In genomic region chr2:14107673-14108072, GRCm38 (mm10) we compare ENCODE assay signal across 17 mouse cellular contexts. TPM values are rescaled to one million over a fixed set of nuclear protein-coding genes. Genes with fewer than 3 reads are reported as not detected.
DNase-seq lines count a peak whose midpoint lies in the region; ATAC-seq and TF ChIP-seq lines count a peak whose summit lies in the region.
"Had no signal": no experiment of that assay in that cellular context is flagged by ENCODE, and none has a peak within 500 bp of the region (broad histone marks: within the 10 kb centered on the region; RNA-seq: fewer than 3 reads in every experiment).

No protein-coding gene starts in this region.

- H3K9me3 ChIP-seq in heart, postnatal 0 days (replicated peaks; ENCODE audit: control insufficient read depth, low read length): no peaks in the 10 kb centered on the region
- H3K9me3 ChIP-seq in heart, embryonic 11.5 days (replicated peaks; ENCODE audit: control insufficient read depth, low read length): no peaks in the 10 kb centered on the region
- no peaks in the 10 kb centered on the region for H3K9me3 ChIP-seq in stomach, postnatal 0 days (ENCODE audit: control insufficient read depth, low read length)
- H3K9me3 ChIP-seq: forebrain, embryonic 15.5 days; G1E; limb, embryonic 12.5 days had no signal

- 65% methylated on average over 3 of the region's 3 CpGs for WGBS in heart, postnatal 0 days
- 86% methylated on average over 3 of the region's 3 CpGs for WGBS in heart, embryonic 11.5 days (ENCODE audit: insufficient replicate concordance)
- 32% methylated on average over 3 of the region's 3 CpGs for WGBS in stomach, postnatal 0 days

- no peaks in the 10 kb centered on the region for H3K27me3 ChIP-seq in heart, postnatal 0 days (ENCODE audit: control insufficient read depth, insufficient read depth, low read length)
- no peaks in the 10 kb centered on the region for H3K27me3 ChIP-seq in heart, embryonic 11.5 days (ENCODE audit: control insufficient read depth, insufficient read depth, low read length)
- H3K27me3 ChIP-seq in stomach, postnatal 0 days (ENCODE audit: control insufficient read depth, insufficient read depth, low read length): no peaks in the 10 kb centered on the region
- H3K27me3 ChIP-seq: forebrain, embryonic 15.5 days; limb, embryonic 12.5 days had no signal

- peak; percentile 23 for DNase-seq in adrenal gland, postnatal 10 days
- no peak for DNase-seq in adrenal gland, adult 8-10 months
- DNase-seq in heart, postnatal 0 days (ENCODE audit: low spot score): peak; percentile 35
- DNase-seq in retina, postnatal 1 day: peak; percentile 8
- DNase-seq in retina, embryonic 14.5 days (ENCODE audit: low spot score): no peak
- no peak for DNase-seq in stomach, postnatal 0 days (ENCODE audit: low spot score)
- no peak for DNase-seq in embryo, embryonic 11 days
- DNase-seq: cerebellum, adult 8-10 months; gastrocnemius, postnatal 25 days; thymus, postnatal 25 days had no signal

- H3K27ac ChIP-seq in heart, postnatal 0 days (ENCODE audit: low read depth): 0 out of 2 replicates have a peak overlapping the region, but pooled peaks have one; percentile 43
- H3K27ac ChIP-seq in heart, embryonic 11.5 days (ENCODE audit: low read depth, low read length): no peak overlapping the region
- H3K27ac ChIP-seq in stomach, postnatal 0 days (replicated peaks): peak overlapping the region; percentile 67; the same call in 1 of the 2 replicates
- H3K27ac ChIP-seq: forebrain, embryonic 15.5 days; kidney, postnatal 0 days; limb, embryonic 12.5 days had no signal

- H3K36me3 ChIP-seq in heart, postnatal 0 days (replicated peaks; ENCODE audit: control insufficient read depth, insufficient read depth, low read length): peaks cover 6% of the 10 kb centered on the region; the same call in 1 of the 2 replicates
- 0 out of 2 replicates have a peak, but pooled peaks cover 2% of the 10 kb centered on the region for H3K36me3 ChIP-seq in heart, embryonic 11.5 days (ENCODE audit: control insufficient read depth, insufficient read depth, low read length)
- H3K36me3 ChIP-seq in stomach, postnatal 0 days (ENCODE audit: control insufficient read depth, insufficient read depth, low read length): 0 out of 2 replicates have a peak, but pooled peaks cover 5% of the 10 kb centered on the region

- no peak overlapping the region for H3K4me3 ChIP-seq in heart, postnatal 0 days (ENCODE audit: low read depth, low read length)
- H3K4me3 ChIP-seq in heart, embryonic 11.5 days (ENCODE audit: low read depth, low read length): no peak overlapping the region
- no peak overlapping the region for H3K4me3 ChIP-seq in stomach, postnatal 0 days (ENCODE audit: low read depth, low read length)
- H3K4me3 ChIP-seq: forebrain, embryonic 15.5 days; limb, embryonic 12.5 days had no signal

- H3K4me1 ChIP-seq in heart, postnatal 0 days (ENCODE audit: control insufficient read depth, insufficient read depth): 0 out of 2 replicates have a peak, but pooled peaks cover under 1% of the 10 kb centered on the region
- H3K4me1 ChIP-seq in heart, embryonic 11.5 days (ENCODE audit: control insufficient read depth, insufficient read depth, low read length): no peaks in the 10 kb centered on the region
- no peaks in the 10 kb centered on the region for H3K4me1 ChIP-seq in stomach, postnatal 0 days (replicated peaks; ENCODE audit: control insufficient read depth, insufficient read depth)
- H3K4me1 ChIP-seq: forebrain, embryonic 15.5 days had no signal

- TF ChIP-seq EP300 in heart, postnatal 0 days (IDR thresholded peaks at IDR 0.05; ENCODE audit: low read depth): no peak
- peak; percentile 30 for TF ChIP-seq EP300 in stomach, postnatal 0 days (optimal IDR thresholded peaks at IDR 0.05)

- ATAC-seq in heart, postnatal 0 days (ENCODE audit: insufficient read depth, low read depth): no peak
- no peak for ATAC-seq in heart, embryonic 11.5 days (replicated peaks; ENCODE audit: insufficient number of reproducible peaks, low FRiP score, low TSS enrichment)
- peak; percentile 76 for ATAC-seq in stomach, postnatal 0 days (ENCODE audit: low FRiP score, low TSS enrichment)
- ATAC-seq: forebrain, embryonic 15.5 days; inflammation-experienced regulatory T-cells, adult 6 months; midbrain, embryonic 16.5 days had no signal

- H3K4me2 ChIP-seq in heart, postnatal 0 days (ENCODE audit: low read depth, low read length): no peak overlapping the region
- no peak overlapping the region for H3K4me2 ChIP-seq in heart, embryonic 11.5 days
- no peak overlapping the region for H3K4me2 ChIP-seq in stomach, postnatal 0 days (replicated peaks; ENCODE audit: low read depth)
- H3K4me2 ChIP-seq: forebrain, embryonic 15.5 days; limb, embryonic 12.5 days had no signal

- H3K9ac ChIP-seq in heart, postnatal 0 days (replicated peaks; ENCODE audit: low read depth, low read length): no peak overlapping the region
- no peak overlapping the region for H3K9ac ChIP-seq in heart, embryonic 11.5 days (ENCODE audit: low read depth, low read length)
- no peak overlapping the region for H3K9ac ChIP-seq in stomach, postnatal 0 days (ENCODE audit: low read length)
- H3K9ac ChIP-seq: forebrain, embryonic 15.5 days; limb, embryonic 12.5 days had no signal

- no peak for TF ChIP-seq CTCF in heart, postnatal 0 days (IDR thresholded peaks at IDR 0.05; ENCODE audit: low read depth)
- no peak for TF ChIP-seq CTCF in stomach, postnatal 0 days (IDR thresholded peaks at IDR 0.05; ENCODE audit: low read depth)

RNA-seq across cellular contexts. Expression of gene Stam, which starts 33.8 kb away (rescaled TPM):
- total RNA-seq in adrenal gland, postnatal 10 days (2021): 10 to 100 TPM; 41.6 to 44.3 TPM
- 10 to 100 TPM; 50.2 to 57.1 (median 53.4) TPM for total RNA-seq in adrenal gland, adult 8-10 months (2022)
- 27.7 and 42.7 TPM in 2 replicates for total RNA-seq in heart, postnatal 0 days (2014; rRNA removed; ENCODE audit: low replicate concordance)
- polyA plus RNA-seq in heart, postnatal 0 days (2015; fragmentation: Nextera tagmentation; extraction: Ambion mirVana): 29.9 and 30.7 TPM in 2 replicates
- polyA plus RNA-seq in heart, embryonic 11.5 days (2014; fragmentation: Nextera tagmentation; extraction: Ambion mirVana): 63.3 and 76.9 TPM in 2 replicates
- 34.3 and 35.6 TPM in 2 replicates for polyA plus RNA-seq in stomach, postnatal 0 days (2015; fragmentation: Nextera tagmentation; extraction: Ambion mirVana)

RNA-seq across cellular contexts. Expression of gene Hacd1, which starts 51.7 kb away (rescaled TPM):
- total RNA-seq in adrenal gland, postnatal 10 days (2021): 10 to 100 TPM; 55.1 to 62.3 TPM
- 10 to 100 TPM in 3 of 4 experiments, 1 to 10 TPM in 1; 9.2 to 26.6 (median 14.7) TPM for total RNA-seq in adrenal gland, adult 8-10 months (2022)
- 324 and 440 TPM in 2 replicates for total RNA-seq in heart, postnatal 0 days (2014; rRNA removed; ENCODE audit: low replicate concordance)
- 430 and 451 TPM in 2 replicates for polyA plus RNA-seq in heart, postnatal 0 days (2015; fragmentation: Nextera tagmentation; extraction: Ambion mirVana)
- 260 and 270 TPM in 2 replicates for polyA plus RNA-seq in heart, embryonic 11.5 days (2014; fragmentation: Nextera tagmentation; extraction: Ambion mirVana)
- polyA plus RNA-seq in stomach, postnatal 0 days (2015; fragmentation: Nextera tagmentation; extraction: Ambion mirVana): 200 and 217 TPM in 2 replicates
- polyA plus RNA-seq: inflammation-experienced regulatory T-cells, adult 6 months had no signal

Comparison
In these comparisons a context has a peak if more than half of its experiments do, and no peak if none do; other contexts are left out.
1. DNase-seq: peak in adrenal gland, postnatal 10 days (single experiment), heart, postnatal 0 days (single experiment) and retina, postnatal 1 day (single experiment); none in adrenal gland, adult 8-10 months (single experiment), retina, embryonic 14.5 days (single experiment), stomach, postnatal 0 days (single experiment) and embryo, embryonic 11 days (single experiment).